Mouse (Mus musculus) kidney, embryonic 15.5 days (tissue): ENCODE data around the gene Cmklr1. TPM values are rescaled to one million over a fixed set of nuclear protein-coding genes. Genes with fewer than 3 reads are reported as not detected.

ENCODE experiments used
- ATAC-seq: fragments of 200-750 bp; cut with Nextera tagmentation; replicated peaks from 2 replicates; pipeline ENCODE4 v1.8.0; 2017; ENCODE audit warnings: moderate TSS enrichment; ENCODE audit not compliant: low FRiP score
- H3K27ac ChIP-seq: fragments of 300-500 bp; sonication (generic); 2 replicates; pipeline ENCODE4 v1.5.1; 2015; ENCODE audit warnings: mild to moderate bottlenecking, inconsistent platforms
- H3K27me3 ChIP-seq: fragments of 300-500 bp; sonication (generic); 2 replicates; pipeline ENCODE4 v1.6.1; 2015; ENCODE audit warnings: inconsistent platforms
- H3K36me3 ChIP-seq: fragments of 300-500 bp; sonication (generic); 2 replicates; pipeline ENCODE4 v1.6.1; 2015; ENCODE audit warnings: inconsistent platforms
- H3K4me1 ChIP-seq: fragments of 300-500 bp; sonication (generic); 2 replicates; pipeline ENCODE4 v1.6.1; 2015; ENCODE audit warnings: inconsistent platforms
- H3K4me2 ChIP-seq: fragments of 300-500 bp; sonication (generic); 2 replicates; pipeline ENCODE4 v1.6.1; 2015; ENCODE audit warnings: moderate library complexity, mild to moderate bottlenecking, inconsistent platforms
- H3K4me3 ChIP-seq: fragments of 300-500 bp; sonication (generic); replicated peaks from 2 replicates; pipeline ENCODE4 v1.5.1; 2015; ENCODE audit warnings: mild to moderate bottlenecking, inconsistent platforms
- H3K9ac ChIP-seq: fragments of 300-500 bp; sonication (generic); 2 replicates; pipeline ENCODE4 v1.6.1; 2015; ENCODE audit warnings: mild to moderate bottlenecking, inconsistent platforms
- H3K9me3 ChIP-seq: fragments of 300-500 bp; sonication (generic); replicated peaks from 2 replicates; pipeline ENCODE4 v1.6.1; 2016; ENCODE audit warnings: inconsistent platforms
- WGBS: fragments of 180-500 bp; shearing (Covaris S2); methylation state at CpG from one replicate; pipeline ENCODE4 v1.1.7; 2015; ENCODE audit warnings: mixed read lengths; 5-methylcytosine and 5-hydroxymethylcytosine counted together
- polyA plus RNA-seq: library from polyadenylated mRNA; unstranded; fragments of >200 nt; fragmentation: Nextera tagmentation; extraction: Ambion mirVana; gene quantifications from 2 replicates; pipeline ENCODE4 v1.2.1, GENCODE M21; 2015

Cmklr1 gene
- polyA plus RNA-seq, 1 experiment from 2014 or later, result 5.0 TPM

- Histone ChIP-seq H3K4me3 (no peak overlapping the region), H3K4me1 (peaks cover 36% of the 10 kb centered on the region), H3K4me2 (no peak overlapping the region), H3K36me3 (no peaks in the 10 kb centered on the region), H3K27ac (no peak overlapping the region), H3K27me3 (no peaks in the 10 kb centered on the region), H3K9me3 (no peaks in the 10 kb centered on the region), H3K9ac (no peak overlapping the region)
- no peak for ATAC-seq
- WGBS, result 55% methylated on average over 12 of the region's 12 CpGs
Observed at GRCm38 (mm10) chr5:113611771-113612233, 38.4 kb downstream of the Cmklr1 start.

- H3K4me3 ChIP-seq, result no peak overlapping the region
- H3K36me3 ChIP-seq, result no peaks in the 10 kb centered on the region
- no peak overlapping the region for H3K27ac ChIP-seq
- no peak overlapping the region for H3K9ac ChIP-seq
- no peaks in the 10 kb centered on the region for H3K9me3 ChIP-seq
- 79% methylated on average over 6 of the region's 6 CpGs for WGBS
- H3K4me2 ChIP-seq, result no peak overlapping the region
- H3K4me1 ChIP-seq, result peaks cover 36% of the 10 kb centered on the region
- no peak for ATAC-seq
- H3K27me3 ChIP-seq, result no peaks in the 10 kb centered on the region
Observed at GRCm38 (mm10) chr5:113611131-113611530, 39.1 kb downstream of the Cmklr1 start.

GRCm38 (mm10) chr5:113610490-113610889 lies 39.7 kb downstream of the Cmklr1 start:
- Histone ChIP-seq H3K4me3 (no peak overlapping the region), H3K9ac (no peak overlapping the region), H3K27ac (no peak overlapping the region), H3K4me2 (no peak overlapping the region), H3K27me3 (no peaks in the 10 kb centered on the region), H3K9me3 (no peaks in the 10 kb centered on the region), H3K36me3 (no peaks in the 10 kb centered on the region), H3K4me1 (peaks cover 36% of the 10 kb centered on the region)
- WGBS, result 40% methylated on average over 6 of the region's 6 CpGs
- ATAC-seq, result no peak

- no peaks in the 10 kb centered on the region for H3K27me3 ChIP-seq
- no peak overlapping the region for H3K9ac ChIP-seq
- no peak overlapping the region for H3K4me2 ChIP-seq
- WGBS, result 82% methylated on average over 5 of the region's 5 CpGs
- ATAC-seq, result no peak
- no peaks in the 10 kb centered on the region for H3K36me3 ChIP-seq
- peaks cover 36% of the 10 kb centered on the region for H3K4me1 ChIP-seq
- no peak overlapping the region for H3K27ac ChIP-seq
- no peak overlapping the region for H3K4me3 ChIP-seq
- H3K9me3 ChIP-seq, result no peaks in the 10 kb centered on the region
Observed at GRCm38 (mm10) chr5:113609891-113610290, 40.3 kb downstream of the Cmklr1 start.

- H3K36me3 ChIP-seq, result no peaks in the 10 kb centered on the region
- H3K9ac ChIP-seq, result no peak overlapping the region
- peaks cover 36% of the 10 kb centered on the region for H3K4me1 ChIP-seq
- no peaks in the 10 kb centered on the region for H3K27me3 ChIP-seq
- H3K4me3 ChIP-seq, result no peak overlapping the region
- peak overlapping the region; percentile 45 for H3K4me2 ChIP-seq
- 79% methylated on average over 8 of the region's 8 CpGs for whole genome bisulfite sequencing
- H3K9me3 ChIP-seq, result no peaks in the 10 kb centered on the region
- no peak for ATAC-seq
- peak overlapping the region; percentile 80 for H3K27ac ChIP-seq
Observed at GRCm38 (mm10) chr5:113608511-113608910, 41.7 kb downstream of the Cmklr1 start.

- WGBS, result 14% methylated on average over 13 of the region's 13 CpGs
- H3K4me3 ChIP-seq, result no peak overlapping the region
- H3K4me2 ChIP-seq, result peak overlapping the region; percentile 45
- peak overlapping the region; percentile 80 for H3K27ac ChIP-seq
- peak; percentile 30; the same call in 1 of the 2 replicates for ATAC-seq
- no peaks in the 10 kb centered on the region for H3K36me3 ChIP-seq
- H3K4me1 ChIP-seq, result peaks cover 36% of the 10 kb centered on the region
- H3K9ac ChIP-seq, result no peak overlapping the region
- no peaks in the 10 kb centered on the region for H3K9me3 ChIP-seq
- no peaks in the 10 kb centered on the region for H3K27me3 ChIP-seq
Observed at GRCm38 (mm10) chr5:113607941-113608431, 42.2 kb downstream of the Cmklr1 start.

GRCm38 (mm10) chr5:113606961-113607785 lies 43.1 kb downstream of the Cmklr1 start:
- H3K9me3 ChIP-seq, result no peaks in the 10 kb centered on the region
- peaks cover 36% of the 10 kb centered on the region for H3K4me1 ChIP-seq
- no peak overlapping the region for H3K4me3 ChIP-seq
- no peak for ATAC-seq
- H3K36me3 ChIP-seq, result no peaks in the 10 kb centered on the region
- H3K4me2 ChIP-seq, result no peak overlapping the region
- H3K27ac ChIP-seq, result peak overlapping the region; percentile 80
- H3K9ac ChIP-seq, result no peak overlapping the region
- no peaks in the 10 kb centered on the region for H3K27me3 ChIP-seq
- 77% methylated on average over 8 of the region's 8 CpGs for WGBS

- Histone ChIP-seq H3K4me1 (peaks cover 31% of the 10 kb centered on the region), H3K4me3 (no peak overlapping the region), H3K4me2 (no peak overlapping the region), H3K36me3 (no peaks in the 10 kb centered on the region), H3K27me3 (no peaks in the 10 kb centered on the region), H3K9me3 (no peaks in the 10 kb centered on the region), H3K27ac (no peak overlapping the region), H3K9ac (no peak overlapping the region)
- 56% methylated on average over 3 of the region's 3 CpGs for WGBS
- ATAC-seq, result no peak
Observed at GRCm38 (mm10) chr5:113606121-113606520, 44.1 kb downstream of the Cmklr1 start.

GRCm38 (mm10) chr5:113604758-113605157 lies 45.5 kb downstream of the Cmklr1 start:
- H3K9ac ChIP-seq, result no peak overlapping the region
- no peak overlapping the region for H3K27ac ChIP-seq
- no peak for ATAC-seq
- H3K36me3 ChIP-seq, result no peaks in the 10 kb centered on the region
- H3K9me3 ChIP-seq, result no peaks in the 10 kb centered on the region
- peaks cover 25% of the 10 kb centered on the region for H3K4me1 ChIP-seq
- no peak overlapping the region for H3K4me3 ChIP-seq
- H3K27me3 ChIP-seq, result no peaks in the 10 kb centered on the region; the same call in 1 of the 2 replicates
- no peak overlapping the region for H3K4me2 ChIP-seq
- 75% methylated on average over 4 of the region's 4 CpGs for WGBS

- no peaks in the 10 kb centered on the region for H3K9me3 ChIP-seq
- WGBS, result 74% methylated on average over 9 of the region's 9 CpGs
- no peak overlapping the region for H3K27ac ChIP-seq
- no peak overlapping the region for H3K9ac ChIP-seq
- no peak for ATAC-seq
- H3K4me1 ChIP-seq, result peaks cover 20% of the 10 kb centered on the region
- H3K4me2 ChIP-seq, result no peak overlapping the region
- H3K4me3 ChIP-seq, result no peak overlapping the region
- no peaks in the 10 kb centered on the region; the same call in 1 of the 2 replicates for H3K27me3 ChIP-seq
- H3K36me3 ChIP-seq, result no peaks in the 10 kb centered on the region
Observed at GRCm38 (mm10) chr5:113603471-113603870, 46.8 kb downstream of the Cmklr1 start.

- ATAC-seq, result no peak
Observed at GRCm38 (mm10) chr5:113600803-113601202, 49.4 kb downstream of the Cmklr1 start.

GRCm38 (mm10) chr5:113600181-113600580 lies 50.0 kb downstream of the Cmklr1 start:
- Histone ChIP-seq H3K9ac (no peak overlapping the region), H3K27me3 (no peaks in the 10 kb centered on the region; the same call in 1 of the 2 replicates), H3K27ac (no peak overlapping the region), H3K9me3 (no peaks in the 10 kb centered on the region), H3K4me1 (0 out of 2 replicates have a peak, but pooled peaks cover 3% of the 10 kb centered on the region), H3K36me3 (no peaks in the 10 kb centered on the region), H3K4me3 (no peak overlapping the region), H3K4me2 (no peak overlapping the region)
- ATAC-seq, result no peak
- WGBS, result 71% methylated on average over 3 of the region's 3 CpGs

More at GRCm38 (mm10) chr5:113600803-113601202, 49.4 kb downstream of the Cmklr1 start:
- Histone ChIP-seq H3K27me3 (no peaks in the 10 kb centered on the region; the same call in 1 of the 2 replicates), H3K4me2 (no peak overlapping the region), H3K4me3 (no peak overlapping the region), H3K9ac (no peak overlapping the region), H3K4me1 (0 out of 2 replicates have a peak, but pooled peaks cover 3% of the 10 kb centered on the region), H3K27ac (no peak overlapping the region), H3K9me3 (no peaks in the 10 kb centered on the region), H3K36me3 (no peaks in the 10 kb centered on the region)
- 87% methylated on average over 4 of the region's 4 CpGs for WGBS
